Mouse (Mus musculus) forebrain, postnatal 0 days (tissue): ENCODE measurements around the gene Fndc8. TPM values are rescaled to one million over a fixed set of nuclear protein-coding genes. Genes with fewer than 3 reads are reported as not detected.

Source experiments
- ATAC-seq: fragments of 200-750 bp; cut with Nextera tagmentation; 2 replicates; pipeline ENCODE4 v1.8.0; 2017; ENCODE audit warnings: mild to moderate bottlenecking, moderate library complexity
- DNase-seq: peaks from one replicate; pipeline ENCODE4 v3.0.0-alpha.2; 2015
- H3K27ac ChIP-seq: fragments of 300-500 bp; sonication (generic); 2 replicates; pipeline ENCODE4 v1.5.1; 2014; ENCODE audit warnings: low read depth, mild to moderate bottlenecking, antibody characterized with exemption, low read length, moderate library complexity, mixed read lengths
- H3K27me3 ChIP-seq: fragments of 300-500 bp; sonication (generic); 2 replicates; pipeline ENCODE4 v1.6.1; 2014; ENCODE audit warnings: mild to moderate bottlenecking, low read length, mixed read lengths; ENCODE audit not compliant: insufficient read depth
- H3K36me3 ChIP-seq: fragments of 300-500 bp; sonication (generic); 2 replicates; pipeline ENCODE4 v1.6.1; 2014; ENCODE audit warnings: mild to moderate bottlenecking, moderate library complexity; ENCODE audit not compliant: insufficient read depth
- H3K4me1 ChIP-seq: fragments of 300-500 bp; sonication (generic); 2 replicates; pipeline ENCODE4 v1.6.1; 2014; ENCODE audit warnings: antibody characterized with exemption; ENCODE audit not compliant: insufficient read depth
- H3K4me2 ChIP-seq: fragments of 300-500 bp; sonication (generic); 2 replicates; pipeline ENCODE4 v1.6.1; 2014; ENCODE audit warnings: low read depth, mild to moderate bottlenecking, moderate library complexity
- H3K4me3 ChIP-seq: fragments of 300-500 bp; sonication (generic); 2 replicates; pipeline ENCODE4 v1.5.1; 2014; ENCODE audit warnings: low read depth, low read length, mixed read lengths
- H3K9ac ChIP-seq: fragments of 300-500 bp; sonication (generic); 2 replicates; pipeline ENCODE4 v1.6.1; 2014; ENCODE audit warnings: mild to moderate bottlenecking
- H3K9me3 ChIP-seq: fragments of 300-500 bp; sonication (generic); 2 replicates; pipeline ENCODE4 v1.6.1; 2016; ENCODE audit warnings: low read length
- CTCF ChIP-seq: sonication (generic); IDR thresholded peaks from 2 replicates; pipeline ENCODE4 v1.5.1; 2016; ENCODE audit warnings: antibody characterized with exemption, control low read depth, low read depth
- WGBS: fragments of 180-500 bp; shearing (Covaris S2); extraction: QIAGEN DNeasy Blood & Tissue Kit; methylation state at CpG from one replicate; pipeline ENCODE4 v1.1.7; 2014; 5-methylcytosine and 5-hydroxymethylcytosine counted together
- polyA plus RNA-seq: library from polyadenylated mRNA; unstranded; fragments of >200 nt; fragmentation: Nextera tagmentation; extraction: Ambion mirVana; gene quantifications from 2 replicates; pipeline ENCODE4 v1.2.1, GENCODE M21; 2015
- total RNA-seq: library from RNA; depleted of rRNA; stranded (reverse); fragments of >200 nt; gene quantifications from 2 replicates; pipeline ENCODE4 v1.2.3, GENCODE M21; 2014

Gene Fndc8
- total and polyA plus RNA-seq, 2 experiments from 2014 or later, result 0.29 TPM; not detected in 1

GRCm38 (mm10) chr11:82897478-82897877 lies 5.6 kb downstream of the Fndc8 start:
- ATAC-seq (no peak), DNase-seq (no peak)
- H3K27me3 ChIP-seq, result no peaks in the 10 kb centered on the region; the same call in 1 of the 2 replicates
- no peak overlapping the region for H3K4me3 ChIP-seq
- 88% methylated on average over 10 of the region's 10 CpGs for WGBS
- H3K27ac ChIP-seq, result no peak overlapping the region
- no peaks in the 10 kb centered on the region for H3K9me3 ChIP-seq
- peaks cover 37% of the 10 kb centered on the region for H3K36me3 ChIP-seq
- no peaks in the 10 kb centered on the region for H3K4me1 ChIP-seq
- no peak overlapping the region for H3K4me2 ChIP-seq
- no peak overlapping the region for H3K9ac ChIP-seq
- no peak for TF ChIP-seq CTCF

GRCm38 (mm10) chr11:82899720-82900119 lies 7.8 kb downstream of the Fndc8 start:
- ATAC-seq, result no peak
- Histone ChIP-seq H3K9ac (no peak overlapping the region), H3K4me2 (no peak overlapping the region), H3K27me3 (no peaks in the 10 kb centered on the region), H3K36me3 (peaks cover 56% of the 10 kb centered on the region), H3K4me1 (no peaks in the 10 kb centered on the region), H3K27ac (no peak overlapping the region), H3K9me3 (no peaks in the 10 kb centered on the region), H3K4me3 (no peak overlapping the region)
- no peak for DNase-seq
- TF ChIP-seq CTCF, result no peak
- WGBS, result 96% methylated on average over 5 of the region's 5 CpGs

- Histone ChIP-seq H3K9ac (no peak overlapping the region), H3K4me3 (no peak overlapping the region), H3K27me3 (no peaks in the 10 kb centered on the region), H3K36me3 (peaks cover 69% of the 10 kb centered on the region), H3K9me3 (no peaks in the 10 kb centered on the region), H3K4me1 (no peaks in the 10 kb centered on the region), H3K27ac (no peak overlapping the region), H3K4me2 (no peak overlapping the region)
- DNase-seq, result no peak
- TF ChIP-seq CTCF, result no peak
- no peak for ATAC-seq
- WGBS, result 92% methylated on average over 20 of the region's 20 CpGs
Observed at GRCm38 (mm10) chr11:82901606-82902310, 9.8 kb downstream of the Fndc8 start.

GRCm38 (mm10) chr11:82904952-82905351 lies 13.0 kb downstream of the Fndc8 start:
- Histone ChIP-seq H3K4me3 (no peak overlapping the region), H3K9ac (no peak overlapping the region), H3K9me3 (no peaks in the 10 kb centered on the region), H3K4me2 (no peak overlapping the region), H3K27me3 (no peaks in the 10 kb centered on the region), H3K36me3 (peaks cover 55% of the 10 kb centered on the region), H3K4me1 (no peaks in the 10 kb centered on the region), H3K27ac (no peak overlapping the region)
- no peak for TF ChIP-seq CTCF
- DNase-seq (no peak), ATAC-seq (no peak)
- 70% methylated on average over 8 of the region's 8 CpGs for WGBS

- H3K4me3 ChIP-seq, result no peak overlapping the region
- H3K9me3 ChIP-seq, result no peaks in the 10 kb centered on the region
- H3K9ac ChIP-seq, result no peak overlapping the region
- H3K4me2 ChIP-seq, result no peak overlapping the region
- no peak overlapping the region for H3K27ac ChIP-seq
- TF ChIP-seq CTCF, result no peak
- DNase-seq, result no peak
- no peak for ATAC-seq
- H3K27me3 ChIP-seq, result no peaks in the 10 kb centered on the region
- WGBS, result 96% methylated on average over 5 of the region's 5 CpGs
- no peaks in the 10 kb centered on the region for H3K4me1 ChIP-seq
- peaks cover 46% of the 10 kb centered on the region for H3K36me3 ChIP-seq
Observed at GRCm38 (mm10) chr11:82905816-82906215, 13.9 kb downstream of the Fndc8 start.

- no peaks in the 10 kb centered on the region for H3K9me3 ChIP-seq
- peak; percentile 98 for TF ChIP-seq CTCF
- peak within 1 kb of the TSS; percentile 59; the same call in 1 of the 2 replicates for H3K27ac ChIP-seq
- ATAC-seq (peak; percentile 98), DNase-seq (peak; percentile 95)
- H3K36me3 ChIP-seq, result peaks cover 28% of the 10 kb centered on the region
- peak within 1 kb of the TSS; percentile 72 for H3K4me2 ChIP-seq
- whole genome bisulfite sequencing, result 2% methylated on average over 72 of the region's 73 CpGs
- no peaks in the 10 kb centered on the region for H3K4me1 ChIP-seq
- no peaks in the 10 kb centered on the region for H3K27me3 ChIP-seq
- H3K9ac ChIP-seq, result peak within 1 kb of the TSS; percentile 77
- peak within 1 kb of the TSS; percentile 73 for H3K4me3 ChIP-seq
Observed at GRCm38 (mm10) chr11:82907651-82908607, 16.0 kb downstream of the Fndc8 start, which contains the start of gene Nle1. Gene Nle1 (minus strand): TSS chr11:82908411.

GRCm38 (mm10) chr11:82908608-82908989 lies 16.7 kb downstream of the Fndc8 start:
- TF ChIP-seq CTCF, result no peak
- H3K4me1 ChIP-seq, result no peaks in the 10 kb centered on the region
- H3K4me2 ChIP-seq, result peak overlapping the region; percentile 72
- DNase-seq (no peak), ATAC-seq (no peak)
- H3K4me3 ChIP-seq, result peak overlapping the region; percentile 73; the same call in 1 of the 2 replicates
- H3K9me3 ChIP-seq, result no peaks in the 10 kb centered on the region
- H3K36me3 ChIP-seq, result peaks cover 24% of the 10 kb centered on the region
- no peak overlapping the region for H3K27ac ChIP-seq
- WGBS, result 64% methylated on average over 10 of the region's 10 CpGs
- no peaks in the 10 kb centered on the region for H3K27me3 ChIP-seq
- H3K9ac ChIP-seq, result 0 out of 2 replicates have a peak overlapping the region, but pooled peaks have one; percentile 77
